Mouse (Mus musculus): ENCODE data around the gene Accsl. TPM values are rescaled to one million over a fixed set of nuclear protein-coding genes. Genes with fewer than 3 reads are reported as not detected.
A peak's percentile ranks its signal among the peaks of the same experiment; 100 is the strongest.

Gene Accsl
- polyA plus RNA-seq (2015; fragmentation: Nextera tagmentation; extraction: Ambion mirVana) = 0.28 and 0.98 TPM in 2 replicates

DNA sequence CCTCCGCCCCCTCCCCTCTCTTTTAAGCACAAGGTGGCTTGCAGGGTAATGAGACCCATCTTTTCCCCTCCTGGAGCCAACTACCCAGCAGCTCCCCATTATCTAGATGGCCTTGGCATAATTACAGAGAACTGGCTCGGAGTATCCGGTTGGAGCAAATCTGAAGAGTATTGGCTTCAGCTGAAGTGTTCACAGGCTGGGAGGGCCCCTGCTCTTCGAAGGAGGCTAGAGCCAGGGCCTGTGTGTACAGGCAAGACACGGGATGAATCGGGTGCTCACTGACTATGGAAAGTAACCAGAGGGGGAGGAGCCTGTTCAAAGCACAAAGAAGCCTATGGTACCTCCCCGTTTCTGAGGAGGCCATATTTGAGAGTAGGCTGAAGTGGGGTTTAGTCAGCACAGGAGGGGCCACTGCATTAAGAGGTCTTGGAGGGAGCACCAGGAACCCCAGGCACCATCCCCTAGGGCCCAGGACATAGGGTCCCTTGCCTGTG lies at the start of gene Accsl:
Gene Accsl, minus strand, starts transcription at position 51 of the 494 bp plus-strand sequence.
- H3K9me3 ChIP-seq (replicated peaks) = no peaks in the 10 kb centered on the region
- H3K27ac ChIP-seq = no peak within 1 kb of the TSS
- 0 out of 2 replicates have a peak, but pooled peaks cover 4% of the 10 kb centered on the region for H3K27me3 ChIP-seq
- no peak within 1 kb of the TSS for H3K4me2 ChIP-seq
- WGBS = 56% methylated on average over 7 of the region's 7 CpGs
- no peaks in the 10 kb centered on the region for H3K36me3 ChIP-seq (ENCODE audit: poor library complexity, severe bottlenecking)
- peaks cover 27% of the 10 kb centered on the region for H3K4me1 ChIP-seq
- no peak within 1 kb of the TSS for H3K9ac ChIP-seq
- no peak for ATAC-seq
- no peak within 1 kb of the TSS for H3K4me3 ChIP-seq

DNA sequence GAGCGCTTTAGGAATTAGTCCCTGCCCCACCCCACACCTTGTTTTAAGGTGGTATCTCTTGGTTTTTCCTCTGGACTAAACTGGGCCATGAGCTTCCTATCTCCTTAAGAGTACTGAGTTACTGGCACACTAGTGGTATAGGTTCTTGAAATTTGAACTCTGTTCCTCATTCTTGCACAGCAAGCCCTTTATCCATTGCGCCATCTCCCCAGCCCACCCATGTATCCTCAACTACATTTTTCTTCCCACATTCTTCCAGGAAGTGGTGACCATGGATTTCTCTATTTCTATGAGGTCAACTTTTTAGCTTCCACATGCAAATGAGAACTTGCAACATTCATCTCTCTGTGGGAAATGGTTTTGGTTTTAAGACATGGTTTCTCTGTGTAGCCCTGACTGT lies 44.6 kb upstream of the Accsl start:
- no peak for ATAC-seq
- H3K4me1 ChIP-seq = 0 out of 2 replicates have a peak, but pooled peaks cover 4% of the 10 kb centered on the region
- no peaks in the 10 kb centered on the region for H3K27me3 ChIP-seq
- no peak overlapping the region for H3K27ac ChIP-seq
- H3K9ac ChIP-seq = no peak overlapping the region
- H3K9me3 ChIP-seq (replicated peaks) = no peaks in the 10 kb centered on the region
- no peaks in the 10 kb centered on the region for H3K36me3 ChIP-seq (ENCODE audit: poor library complexity, severe bottlenecking)
- no peak overlapping the region for H3K4me3 ChIP-seq
- WGBS = 95% methylated on average over 2 of the region's 2 CpGs
- H3K4me2 ChIP-seq = no peak overlapping the region

DNA sequence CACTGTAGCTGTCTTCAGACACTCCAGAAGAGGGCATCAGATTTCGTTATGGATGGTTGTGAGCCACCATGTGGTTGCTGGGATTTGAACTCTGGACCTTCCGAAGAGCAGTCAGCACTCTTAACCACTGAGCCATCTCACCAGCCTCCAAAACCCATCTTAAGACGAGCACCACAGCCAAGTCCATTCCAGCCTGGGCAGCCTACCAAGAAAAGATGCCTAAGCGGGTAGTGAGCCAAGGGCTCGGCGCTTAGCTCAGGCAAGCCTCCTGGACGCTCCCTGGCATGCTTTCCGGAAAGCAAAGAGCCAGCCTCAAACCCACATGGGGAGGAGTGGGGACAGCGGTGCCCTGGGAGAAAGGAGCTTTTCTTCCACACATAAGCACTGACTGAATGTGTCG lies 43.0 kb upstream of the Accsl start:
- H3K4me3 ChIP-seq = no peak overlapping the region
- H3K27me3 ChIP-seq = no peaks in the 10 kb centered on the region
- H3K4me1 ChIP-seq = peaks cover 18% of the 10 kb centered on the region
- no peak overlapping the region for H3K9ac ChIP-seq
- no peak overlapping the region for H3K4me2 ChIP-seq
- no peaks in the 10 kb centered on the region for H3K36me3 ChIP-seq (ENCODE audit: poor library complexity, severe bottlenecking)
- 81% methylated on average over 10 of the region's 10 CpGs for WGBS
- 0 out of 2 replicates have a peak, but pooled peaks have one; percentile 31 for ATAC-seq
- H3K27ac ChIP-seq = no peak overlapping the region
- no peaks in the 10 kb centered on the region for H3K9me3 ChIP-seq (replicated peaks)

DNA sequence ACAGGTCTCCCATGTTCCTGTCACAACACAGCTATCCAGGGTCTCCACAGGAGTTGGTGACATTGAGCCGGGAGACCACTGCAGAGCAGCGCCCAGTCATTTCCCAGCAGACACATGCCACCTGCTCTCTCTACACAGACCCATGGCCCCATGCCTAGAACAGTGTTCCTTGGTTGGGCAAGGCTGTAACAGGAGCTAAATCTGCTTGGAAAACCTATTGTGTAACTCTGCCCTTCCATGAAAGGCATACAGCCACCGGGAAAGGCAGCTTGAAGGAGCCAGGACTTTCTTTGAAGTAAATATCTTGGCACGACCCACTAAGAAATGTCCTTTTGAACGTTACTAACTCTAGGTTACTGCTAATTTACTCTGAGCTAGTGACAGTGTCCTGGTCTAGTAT lies 40.8 kb upstream of the Accsl start:
- no peak overlapping the region for H3K4me2 ChIP-seq
- no peak overlapping the region for H3K27ac ChIP-seq
- H3K9ac ChIP-seq = no peak overlapping the region
- no peak for ATAC-seq
- peaks cover 25% of the 10 kb centered on the region for H3K4me1 ChIP-seq
- H3K9me3 ChIP-seq (replicated peaks) = no peaks in the 10 kb centered on the region
- no peaks in the 10 kb centered on the region for H3K36me3 ChIP-seq (ENCODE audit: poor library complexity, severe bottlenecking)
- H3K27me3 ChIP-seq = no peaks in the 10 kb centered on the region
- no peak overlapping the region for H3K4me3 ChIP-seq
- 61% methylated on average over 5 of the region's 5 CpGs for WGBS

DNA sequence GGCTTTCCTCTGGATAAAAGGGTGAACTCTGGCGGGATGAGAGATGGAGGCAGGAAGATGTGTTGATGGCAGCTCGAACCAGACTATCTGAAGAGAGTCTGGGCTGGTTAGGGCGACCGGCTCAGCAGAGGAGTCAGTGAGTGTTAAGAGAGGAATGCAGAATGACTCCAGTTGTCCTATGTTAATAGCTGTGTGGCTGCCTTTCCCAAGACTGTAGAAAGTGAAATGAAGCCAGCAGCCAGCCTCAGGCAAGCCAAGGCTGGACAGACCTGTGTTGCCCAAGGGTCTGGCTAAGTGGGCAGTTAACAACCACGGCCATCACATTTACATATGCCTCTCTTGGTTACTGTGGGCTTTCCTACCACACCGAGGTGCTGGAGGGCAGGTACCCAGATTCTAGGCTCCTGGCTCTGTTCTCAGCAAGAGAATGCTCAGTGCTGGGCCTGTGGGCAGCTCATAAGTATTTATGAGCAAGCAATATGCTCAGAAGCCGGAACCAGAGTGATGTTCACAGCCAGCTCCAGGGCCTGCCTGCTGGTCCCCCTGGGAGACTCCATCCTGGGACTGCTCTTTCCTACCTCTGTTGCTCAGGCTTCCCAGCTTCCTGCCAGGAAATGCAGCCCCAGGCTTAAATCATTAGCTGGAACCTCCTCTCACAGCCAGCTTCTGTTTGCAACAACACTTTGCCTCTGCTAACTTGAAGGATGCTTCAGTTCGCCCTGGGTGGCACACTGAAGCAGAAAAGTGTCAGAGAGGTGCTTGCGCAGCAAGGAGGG lies 38.8 kb upstream of the Accsl start:
- WGBS = 69% methylated on average over 9 of the region's 9 CpGs
- no peaks in the 10 kb centered on the region for H3K36me3 ChIP-seq (ENCODE audit: poor library complexity, severe bottlenecking)
- ATAC-seq = peak; percentile 29; the same call in 1 of the 2 replicates
- no peak overlapping the region; the same call in 1 of the 2 replicates for H3K9ac ChIP-seq
- no peak overlapping the region for H3K4me3 ChIP-seq
- peaks cover 25% of the 10 kb centered on the region for H3K4me1 ChIP-seq
- no peaks in the 10 kb centered on the region for H3K27me3 ChIP-seq
- no peaks in the 10 kb centered on the region for H3K9me3 ChIP-seq (replicated peaks)
- H3K27ac ChIP-seq = 0 out of 2 replicates have a peak overlapping the region, but pooled peaks have one; percentile 20
- H3K4me2 ChIP-seq = no peak overlapping the region

- Histone ChIP-seq H3K9ac (peak overlapping the region; percentile 30; the same call in 1 of the 2 replicates), H3K4me1 (peaks cover 25% of the 10 kb centered on the region), H3K9me3 (replicated peaks) (no peaks in the 10 kb centered on the region), H3K36me3 (ENCODE audit: poor library complexity, severe bottlenecking) (no peaks in the 10 kb centered on the region), H3K4me2 (no peak overlapping the region), H3K27ac (no peak overlapping the region), H3K27me3 (no peaks in the 10 kb centered on the region), H3K4me3 (no peak overlapping the region)
- 39% methylated on average over 4 of the region's 4 CpGs for WGBS
- no peak for ATAC-seq
These were observed 37.4 kb upstream of the Accsl start for GRCm38 (mm10) chr2:93906316-93906715.

DNA sequence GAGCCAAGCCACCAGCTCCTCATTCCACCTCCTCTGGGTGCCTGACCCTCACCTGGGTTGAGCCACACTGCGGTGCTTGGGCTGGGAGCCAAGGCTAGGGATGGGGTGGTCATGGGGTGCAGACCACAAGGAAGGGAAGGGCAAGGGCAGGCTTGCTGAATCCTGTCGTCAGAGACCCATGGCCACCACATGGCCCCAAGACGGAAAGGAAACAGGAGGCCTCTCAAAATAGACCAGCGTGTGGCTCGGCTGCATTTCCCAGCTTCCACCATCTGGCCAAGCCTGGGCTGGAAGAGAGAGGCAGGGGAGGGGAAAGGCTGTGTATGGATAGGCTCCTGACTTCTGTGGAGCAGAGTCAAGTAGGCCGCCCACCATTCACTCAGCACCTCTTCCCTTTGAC lies 34.5 kb upstream of the Accsl start:
- Histone ChIP-seq H3K4me3 (no peak overlapping the region), H3K36me3 (ENCODE audit: poor library complexity, severe bottlenecking) (no peaks in the 10 kb centered on the region), H3K9me3 (replicated peaks) (no peaks in the 10 kb centered on the region), H3K4me1 (peaks cover 24% of the 10 kb centered on the region), H3K27ac (no peak overlapping the region), H3K9ac (no peak overlapping the region), H3K27me3 (no peaks in the 10 kb centered on the region), H3K4me2 (no peak overlapping the region)
- 81% methylated on average over 6 of the region's 6 CpGs for WGBS
- ATAC-seq = no peak

DNA sequence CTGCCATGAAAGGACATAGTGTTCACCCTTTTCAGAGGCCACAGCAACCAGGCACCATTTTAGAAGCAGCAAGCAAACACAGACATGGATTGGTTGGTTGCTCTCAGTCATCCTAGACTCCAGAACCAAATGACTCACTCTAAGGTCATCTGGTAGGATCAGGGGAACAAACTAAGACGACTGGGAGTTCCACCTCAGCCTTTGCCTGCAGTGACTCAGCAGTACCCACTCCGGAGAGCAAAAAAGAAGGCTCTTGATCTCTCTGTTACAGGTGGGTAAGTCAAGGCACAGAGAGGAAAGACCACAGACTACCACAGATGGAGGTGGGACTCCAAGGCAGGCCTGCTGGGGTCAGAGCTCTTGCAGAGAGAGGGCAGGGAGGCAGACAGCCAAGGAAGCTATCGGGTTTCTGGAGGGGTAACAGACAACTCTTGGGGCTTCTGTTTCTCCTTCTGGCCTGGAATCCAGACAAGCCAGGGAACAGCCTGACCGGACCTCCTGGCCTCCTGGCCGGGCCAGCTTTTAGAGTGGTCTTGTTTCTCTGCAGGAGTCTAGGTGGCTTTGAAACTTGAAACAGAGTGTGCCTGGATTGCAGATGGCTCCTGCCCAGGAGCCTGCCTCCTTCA lies 33.8 kb upstream of the Accsl start:
- 72% methylated on average over 5 of the region's 5 CpGs for WGBS
- Histone ChIP-seq H3K9me3 (replicated peaks) (no peaks in the 10 kb centered on the region), H3K36me3 (ENCODE audit: poor library complexity, severe bottlenecking) (no peaks in the 10 kb centered on the region), H3K27ac (no peak overlapping the region), H3K9ac (no peak overlapping the region), H3K4me1 (peaks cover 18% of the 10 kb centered on the region), H3K4me2 (no peak overlapping the region), H3K27me3 (no peaks in the 10 kb centered on the region), H3K4me3 (no peak overlapping the region)
- ATAC-seq = no peak

DNA sequence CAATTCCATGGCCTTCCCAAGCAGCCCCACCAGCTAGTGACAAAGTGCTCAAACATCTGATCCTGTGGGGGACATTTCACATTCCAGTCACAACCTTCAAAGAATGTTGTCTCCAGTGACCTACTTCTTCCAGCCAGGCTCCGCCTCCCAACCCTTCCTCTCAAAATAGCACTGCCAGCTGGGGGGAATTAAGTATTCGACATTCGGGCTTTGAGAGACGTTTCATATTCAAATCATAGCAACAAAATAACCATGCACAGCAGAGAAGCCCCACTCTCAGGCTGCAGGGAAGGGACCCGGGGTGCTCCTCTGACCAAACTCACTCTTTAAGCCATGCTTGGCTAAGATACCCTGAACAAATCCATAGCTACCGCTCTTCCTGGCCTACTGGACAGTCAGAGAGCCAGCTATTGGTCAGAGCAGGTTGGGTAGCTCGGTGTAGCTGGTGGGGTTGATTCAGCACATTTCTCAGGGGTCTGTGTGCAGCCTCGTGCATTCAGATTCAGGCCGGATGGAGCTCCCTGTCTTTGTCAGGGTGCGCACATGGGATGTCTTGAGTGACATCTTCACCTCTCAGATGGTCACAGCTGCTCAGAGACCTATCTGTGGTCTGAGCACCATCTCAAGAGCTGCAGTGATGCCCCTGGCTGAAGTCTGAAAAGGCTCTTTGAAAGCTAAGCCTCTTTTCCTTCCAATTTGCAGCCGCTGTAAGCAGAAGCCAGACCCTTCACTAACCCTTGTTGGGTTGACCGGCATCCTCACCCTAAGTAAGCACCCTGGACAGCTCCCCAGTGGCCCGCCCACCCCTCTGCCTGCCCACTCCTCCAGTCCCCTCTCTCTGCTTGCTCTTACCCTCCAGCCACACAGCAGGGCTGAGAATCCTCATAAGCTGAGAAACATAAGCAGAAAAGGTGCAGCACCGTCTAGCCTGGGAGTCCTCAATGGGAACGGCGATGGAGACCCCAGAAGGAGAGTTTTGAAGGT lies 30.7 kb upstream of the Accsl start:
- Histone ChIP-seq H3K4me1 (0 out of 2 replicates have a peak, but pooled peaks cover 4% of the 10 kb centered on the region), H3K27me3 (no peaks in the 10 kb centered on the region), H3K9me3 (replicated peaks) (no peaks in the 10 kb centered on the region), H3K9ac (no peak overlapping the region), H3K4me2 (no peak overlapping the region), H3K36me3 (ENCODE audit: poor library complexity, severe bottlenecking) (no peaks in the 10 kb centered on the region), H3K4me3 (no peak overlapping the region), H3K27ac (peak overlapping the region; percentile 68)
- ATAC-seq = peak; percentile 65
- 46% methylated on average over 16 of the region's 16 CpGs for whole genome bisulfite sequencing

DNA sequence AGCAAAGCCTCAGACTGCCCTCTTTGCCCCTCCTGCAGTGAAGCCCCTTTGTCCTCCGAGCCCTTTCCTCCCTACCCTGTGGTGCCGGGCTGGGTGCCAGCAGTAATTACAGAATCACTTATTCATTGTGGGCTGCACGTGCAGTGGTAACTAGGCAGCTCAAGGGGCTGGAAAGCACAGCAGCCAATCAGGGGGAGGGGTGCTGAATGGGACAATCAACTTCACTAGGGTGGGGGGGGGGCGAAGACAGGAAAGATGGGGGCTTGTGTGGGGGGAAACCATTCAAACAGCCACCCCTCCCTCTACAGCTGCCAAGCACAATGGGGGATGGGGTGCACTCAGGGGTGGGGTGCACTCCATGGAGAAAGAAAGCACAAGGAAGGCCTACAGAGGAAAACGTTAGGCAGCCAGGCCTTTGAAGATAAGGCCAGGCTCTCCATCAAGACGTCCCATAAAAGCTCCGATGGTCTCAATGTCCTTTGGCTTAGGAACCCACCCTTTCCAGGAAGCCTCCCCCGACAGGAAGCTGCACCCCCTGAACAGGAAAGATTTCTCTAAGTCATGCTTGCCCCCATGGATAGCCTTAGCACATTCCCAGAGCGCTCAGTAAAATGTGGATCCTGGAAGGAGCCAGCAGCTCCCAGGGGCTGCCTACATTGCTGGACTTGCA lies 22.8 kb upstream of the Accsl start:
- H3K4me1 ChIP-seq = peaks cover 30% of the 10 kb centered on the region
- no peak overlapping the region for H3K9ac ChIP-seq
- H3K4me2 ChIP-seq = 0 out of 2 replicates have a peak overlapping the region, but pooled peaks have one; percentile 18
- peak overlapping the region; percentile 98 for H3K27ac ChIP-seq
- WGBS = 5% methylated on average over 9 of the region's 9 CpGs
- peak; percentile 98 for ATAC-seq
- no peak overlapping the region for H3K4me3 ChIP-seq
- no peaks in the 10 kb centered on the region for H3K36me3 ChIP-seq (ENCODE audit: poor library complexity, severe bottlenecking)
- no peaks in the 10 kb centered on the region for H3K27me3 ChIP-seq
- no peaks in the 10 kb centered on the region for H3K9me3 ChIP-seq (replicated peaks)

DNA sequence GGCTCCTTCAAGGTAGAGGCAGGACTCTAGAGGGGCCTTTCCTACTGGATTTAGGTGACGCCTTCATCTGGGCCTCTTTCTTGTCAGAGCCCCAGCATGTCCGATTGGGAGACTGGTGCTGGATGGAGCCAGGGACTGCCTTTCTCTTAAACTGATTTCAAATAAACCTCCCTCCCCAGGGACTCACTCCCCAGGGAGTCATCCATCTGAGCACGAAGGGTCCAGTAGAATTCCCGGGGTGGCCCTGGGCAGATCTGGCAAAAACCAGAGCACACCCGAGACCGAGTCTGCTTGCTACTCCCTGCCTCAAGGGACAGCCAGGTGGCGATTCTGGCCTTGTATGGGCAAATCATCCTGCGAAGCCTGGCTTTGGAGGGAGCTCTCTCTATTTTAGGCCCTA lies 21.2 kb upstream of the Accsl start:
- Histone ChIP-seq H3K9ac (0 out of 2 replicates have a peak overlapping the region, but pooled peaks have one; percentile 2), H3K27ac (peak overlapping the region; percentile 98; the same call in 1 of the 2 replicates), H3K9me3 (replicated peaks) (no peaks in the 10 kb centered on the region), H3K27me3 (no peaks in the 10 kb centered on the region), H3K4me2 (no peak overlapping the region), H3K4me3 (no peak overlapping the region), H3K36me3 (ENCODE audit: poor library complexity, severe bottlenecking) (no peaks in the 10 kb centered on the region), H3K4me1 (peaks cover 30% of the 10 kb centered on the region)
- WGBS = 79% methylated on average over 8 of the region's 8 CpGs
- ATAC-seq = no peak

Data from forebrain, embryonic 13.5 days (tissue).